Mouse (Mus musculus) limb, embryonic 14.5 days (tissue): Measurements from ENCODE around the gene Haus6. TPM values are rescaled to one million over a fixed set of nuclear protein-coding genes. Genes with fewer than 3 reads are reported as not detected.

Source experiments
- ATAC-seq: fragments of 200-750 bp; cut with Nextera tagmentation; 2 replicates; pipeline ENCODE4 v1.8.0; 2017; ENCODE audit warnings: low read depth, moderate number of reproducible peaks, moderate TSS enrichment; ENCODE audit not compliant: low FRiP score
- DNase-seq: peaks from one replicate; pipeline ENCODE4 v3.0.0-alpha.2; 2015; ENCODE audit warnings: low spot score
- H3K27ac ChIP-seq: fragments of 300-500 bp; sonication (generic); replicated peaks from 2 replicates; pipeline ENCODE4 v1.5.1; 2014; ENCODE audit warnings: low read depth, mild to moderate bottlenecking, low read length, moderate library complexity, mixed read lengths
- H3K27me3 ChIP-seq: fragments of 300-500 bp; sonication (generic); 2 replicates; pipeline ENCODE4 v1.6.1; 2014; ENCODE audit warnings: low read length, mixed read lengths; ENCODE audit not compliant: control insufficient read depth, insufficient read depth
- H3K36me3 ChIP-seq: fragments of 300-500 bp; sonication (generic); 2 replicates; pipeline ENCODE4 v1.6.1; 2014; ENCODE audit warnings: mild to moderate bottlenecking, low read length, moderate library complexity, mixed read lengths; ENCODE audit not compliant: control insufficient read depth, insufficient read depth
- H3K4me1 ChIP-seq: fragments of 300-500 bp; sonication (generic); 2 replicates; pipeline ENCODE4 v1.6.1; 2014; ENCODE audit warnings: antibody characterized with exemption, low read length, mixed read lengths; ENCODE audit not compliant: control insufficient read depth, insufficient read depth
- H3K4me2 ChIP-seq: fragments of 300-500 bp; sonication (generic); replicated peaks from 2 replicates; pipeline ENCODE4 v1.6.1; 2014; ENCODE audit warnings: low read depth, mild to moderate bottlenecking, low read length, moderate library complexity; ENCODE audit not compliant: severe bottlenecking
- H3K4me3 ChIP-seq: fragments of 300-500 bp; sonication (generic); replicated peaks from 2 replicates; pipeline ENCODE4 v1.5.1; 2014; ENCODE audit warnings: low read length
- H3K9ac ChIP-seq: fragments of 300-500 bp; sonication (generic); 2 replicates; pipeline ENCODE4 v1.6.1; 2014; ENCODE audit warnings: mild to moderate bottlenecking, low read depth, low read length, moderate library complexity; ENCODE audit not compliant: severe bottlenecking
- H3K9me3 ChIP-seq: fragments of 300-500 bp; sonication (generic); 2 replicates; pipeline ENCODE4 v1.6.1; 2016; ENCODE audit warnings: low read length; ENCODE audit not compliant: control insufficient read depth
- POLR2A ChIP-seq: fragments of 200-500 bp; IDR thresholded peaks from 2 replicates; pipeline ENCODE4 v1.8.0; 2012; ENCODE audit warnings: inconsistent platforms, mild to moderate bottlenecking, moderate library complexity, borderline replicate concordance; ENCODE audit not compliant: insufficient read depth, insufficient read length; ENCODE audit errors: extremely low read depth
- WGBS: fragments of 180-500 bp; shearing (Covaris S2); extraction: QIAGEN DNeasy Blood & Tissue Kit; methylation state at CpG from one replicate; pipeline ENCODE4 v1.1.7; 2014; 5-methylcytosine and 5-hydroxymethylcytosine counted together
- polyA plus RNA-seq, 2 experiments: library from polyadenylated mRNA; depleted of rRNA in 1 of 2; stranded (reverse) in 1 of 2; unstranded in 1 of 2; fragments of >200 nt; fragmentation: Nextera tagmentation in 1 of 2; extraction: Ambion mirVana in 1 of 2; gene quantifications; 2 replicates each; pipeline versions ENCODE4 v1.2.1 to v1.2.3; 2012 to 2014

The Haus6 gene
- polyA plus RNA-seq, 2 experiments = 10.2 to 14.2 TPM

DNA sequence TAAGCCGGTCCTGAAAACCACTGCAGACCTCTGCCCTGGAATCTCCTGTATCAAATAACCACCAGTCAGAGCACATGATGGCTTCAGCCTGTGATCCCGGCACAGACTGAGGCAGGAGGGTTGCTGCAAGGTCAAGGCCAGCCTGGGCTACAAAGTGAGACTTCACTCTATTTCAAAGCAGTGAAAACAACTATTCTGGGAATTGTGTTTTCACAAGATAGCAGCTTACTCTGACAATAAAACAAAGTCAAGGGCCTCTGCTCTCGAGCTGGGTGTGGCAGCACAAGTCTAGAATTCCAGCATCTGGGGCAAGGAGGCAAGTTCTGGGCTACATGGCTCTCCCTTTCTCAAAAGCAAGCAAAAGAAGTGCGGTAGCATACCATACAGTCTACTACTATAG lies 52.8 kb downstream of the Haus6 start:
- H3K27ac ChIP-seq = no peak overlapping the region
- H3K4me1 ChIP-seq = no peaks in the 10 kb centered on the region
- no peak overlapping the region for H3K4me2 ChIP-seq
- ATAC-seq (no peak), DNase-seq (no peak)
- no peaks in the 10 kb centered on the region for H3K36me3 ChIP-seq
- no peaks in the 10 kb centered on the region for H3K9me3 ChIP-seq
- no peak overlapping the region for H3K9ac ChIP-seq
- WGBS = 67% methylated on average over 4 of the region's 4 CpGs
- H3K27me3 ChIP-seq = no peaks in the 10 kb centered on the region
- no peak overlapping the region for H3K4me3 ChIP-seq
- no peak for TF ChIP-seq POLR2A

DNA sequence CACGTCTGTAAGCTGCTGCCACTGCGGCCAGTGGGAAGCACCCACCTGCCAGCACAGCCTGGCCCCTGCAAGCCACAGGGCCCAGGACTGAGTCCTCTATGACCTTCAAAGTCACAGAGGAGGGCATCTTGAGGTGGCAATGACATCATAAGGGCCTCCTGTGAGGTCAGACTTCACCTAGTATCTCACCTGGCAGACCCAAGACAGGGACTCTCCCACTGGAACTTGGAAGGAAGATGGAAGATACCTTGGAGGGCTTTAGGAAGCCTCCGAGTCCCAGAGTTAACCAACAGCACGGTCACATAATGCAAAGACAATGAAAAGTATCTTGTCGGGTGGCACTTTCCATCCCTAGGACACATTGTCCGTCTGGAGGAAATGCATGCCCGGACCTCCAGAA lies 53.6 kb downstream of the Haus6 start, which contains the start of gene Saxo1:
TSS of gene Saxo1 (minus strand) at position 101 of the 400 bp plus-strand sequence.
- no peak within 1 kb of the TSS for H3K27ac ChIP-seq
- H3K36me3 ChIP-seq = no peaks in the 10 kb centered on the region
- no peak within 1 kb of the TSS for H3K4me2 ChIP-seq
- TF ChIP-seq POLR2A = no peak
- no peaks in the 10 kb centered on the region for H3K27me3 ChIP-seq
- no peak for DNase-seq
- no peak within 1 kb of the TSS for H3K4me3 ChIP-seq
- no peaks in the 10 kb centered on the region for H3K9me3 ChIP-seq
- no peaks in the 10 kb centered on the region for H3K4me1 ChIP-seq
- no peak within 1 kb of the TSS for H3K9ac ChIP-seq
- ATAC-seq = no peak
- WGBS = 93% methylated on average over 7 of the region's 7 CpGs

DNA sequence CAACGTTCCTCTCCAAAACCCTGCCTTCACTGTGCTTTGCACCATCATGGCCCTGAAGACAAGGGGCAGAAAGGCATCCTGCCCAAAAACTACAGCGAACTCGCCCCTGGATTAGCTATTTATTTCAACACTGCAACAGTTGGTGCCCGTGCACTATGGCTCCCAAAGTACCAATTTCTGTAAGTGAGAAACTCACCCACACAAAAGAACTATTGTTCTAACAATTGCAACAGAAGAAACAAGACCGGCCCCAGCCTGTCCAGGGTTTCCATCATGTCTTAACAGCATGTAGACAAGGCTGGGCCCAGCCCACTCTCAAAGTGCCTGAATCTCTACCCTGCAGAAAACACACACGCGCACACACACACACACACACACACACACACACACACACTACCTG lies 54.5 kb downstream of the Haus6 start:
- Histone ChIP-seq H3K9me3 (no peaks in the 10 kb centered on the region), H3K4me2 (no peak overlapping the region), H3K27me3 (no peaks in the 10 kb centered on the region), H3K4me1 (no peaks in the 10 kb centered on the region), H3K9ac (no peak overlapping the region), H3K4me3 (no peak overlapping the region), H3K27ac (no peak overlapping the region), H3K36me3 (no peaks in the 10 kb centered on the region)
- 64% methylated on average over 7 of the region's 7 CpGs for WGBS
- ATAC-seq (no peak), DNase-seq (no peak)
- TF ChIP-seq POLR2A = no peak

DNA sequence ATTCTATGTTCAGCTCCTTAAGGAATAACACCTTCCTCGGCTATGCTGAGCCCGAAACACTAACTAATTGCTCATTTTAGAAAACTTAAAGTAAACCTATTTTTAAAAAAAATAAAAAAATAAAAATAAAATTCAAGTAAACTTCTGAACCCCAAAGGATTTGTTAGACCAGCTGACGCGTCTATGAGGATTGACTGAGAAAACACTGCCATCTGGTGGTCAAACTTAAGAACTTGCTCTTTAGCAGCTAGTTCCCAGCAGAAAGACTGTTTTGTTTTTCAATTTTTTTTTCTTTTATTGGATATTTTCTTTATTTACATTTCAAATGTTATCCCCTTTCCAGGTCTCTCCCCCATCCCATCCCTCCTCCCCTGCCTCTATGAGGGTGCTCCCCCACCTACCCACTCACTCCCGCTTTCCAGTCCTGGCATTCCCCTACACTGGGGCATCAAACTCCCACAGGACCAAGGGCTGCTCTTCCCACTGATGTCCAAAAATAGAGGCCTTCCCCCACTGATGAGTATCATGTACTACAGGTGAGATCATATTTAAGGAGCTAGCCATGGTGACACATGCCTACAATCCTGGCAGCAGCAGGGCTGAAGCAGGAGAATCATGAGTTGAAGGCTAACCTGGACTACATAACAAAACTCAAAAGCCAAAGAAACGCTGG lies 56.7 kb downstream of the Haus6 start:
- Histone ChIP-seq H3K4me2 (no peak overlapping the region), H3K4me1 (no peaks in the 10 kb centered on the region), H3K9me3 (no peaks in the 10 kb centered on the region), H3K9ac (no peak overlapping the region), H3K27me3 (no peaks in the 10 kb centered on the region), H3K27ac (no peak overlapping the region), H3K4me3 (no peak overlapping the region), H3K36me3 (no peaks in the 10 kb centered on the region)
- WGBS = 24% methylated on average over 6 of the region's 6 CpGs
- no peak for TF ChIP-seq POLR2A
- DNase-seq = peak; percentile 92
- no peak for ATAC-seq

DNA sequence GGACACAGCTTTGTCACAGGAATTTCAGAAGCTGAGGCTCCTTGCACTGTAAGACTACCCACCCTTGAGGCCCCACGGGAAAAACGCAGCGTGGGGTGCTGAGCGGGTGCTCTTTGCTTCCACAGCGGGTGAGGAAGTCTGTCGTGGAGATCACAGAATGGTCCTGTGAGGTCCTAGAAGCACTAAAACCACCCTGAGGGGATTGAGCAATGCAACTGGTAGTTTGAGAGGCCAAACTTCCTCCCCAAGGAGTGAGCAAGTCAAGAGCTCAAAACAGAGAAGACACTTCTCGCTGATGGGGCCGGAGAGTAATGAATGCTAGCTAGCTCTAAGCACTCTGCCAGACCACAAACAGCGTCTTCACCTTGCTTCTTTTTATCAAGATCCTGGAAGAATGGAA lies 63.5 kb downstream of the Haus6 start:
- WGBS = 78% methylated on average over 9 of the region's 9 CpGs
- Histone ChIP-seq H3K4me1 (peaks cover 13% of the 10 kb centered on the region), H3K9ac (no peak overlapping the region)

DNA sequence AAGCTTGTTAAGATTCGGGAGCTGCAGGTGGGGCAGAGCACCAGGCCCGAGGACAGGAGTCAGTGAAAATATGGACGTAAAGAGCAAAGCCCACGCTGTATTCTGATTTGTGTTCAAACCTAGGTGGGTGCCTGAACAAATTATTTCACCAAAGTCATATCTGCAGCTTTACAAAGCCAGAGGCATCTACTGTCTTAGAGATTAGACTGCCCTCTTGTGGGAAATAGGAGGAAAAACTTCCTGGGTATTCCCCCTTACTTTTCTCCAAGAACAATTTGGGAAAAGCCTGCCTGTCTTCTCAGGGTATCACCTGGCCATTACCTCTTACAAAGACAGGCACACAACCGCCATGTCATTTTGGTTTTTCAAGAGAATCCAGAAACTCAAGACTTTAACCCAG lies 66.2 kb downstream of the Haus6 start:
- H3K9me3 ChIP-seq = no peaks in the 10 kb centered on the region
- ATAC-seq (no peak), DNase-seq (peak; percentile 69)

More for the DNA sequence above, 63.5 kb downstream of the Haus6 start:
- no peaks in the 10 kb centered on the region for H3K27me3 ChIP-seq
- H3K9me3 ChIP-seq = no peaks in the 10 kb centered on the region
- no peak overlapping the region for H3K27ac ChIP-seq
- ATAC-seq (no peak), DNase-seq (no peak)
- no peak overlapping the region for H3K4me3 ChIP-seq
- H3K4me2 ChIP-seq = no peak overlapping the region
- no peak for TF ChIP-seq POLR2A
- no peaks in the 10 kb centered on the region for H3K36me3 ChIP-seq

More for the DNA sequence above, 66.2 kb downstream of the Haus6 start:
- Histone ChIP-seq H3K9ac (no peak overlapping the region), H3K4me3 (no peak overlapping the region), H3K27me3 (no peaks in the 10 kb centered on the region), H3K27ac (no peak overlapping the region), H3K4me2 (no peak overlapping the region), H3K36me3 (no peaks in the 10 kb centered on the region), H3K4me1 (peaks cover 18% of the 10 kb centered on the region)
- TF ChIP-seq POLR2A = no peak
- 24% methylated on average over 5 of the region's 5 CpGs for WGBS
